Mouse (Mus musculus): Measurements from ENCODE around the gene Maf.

DNA sequence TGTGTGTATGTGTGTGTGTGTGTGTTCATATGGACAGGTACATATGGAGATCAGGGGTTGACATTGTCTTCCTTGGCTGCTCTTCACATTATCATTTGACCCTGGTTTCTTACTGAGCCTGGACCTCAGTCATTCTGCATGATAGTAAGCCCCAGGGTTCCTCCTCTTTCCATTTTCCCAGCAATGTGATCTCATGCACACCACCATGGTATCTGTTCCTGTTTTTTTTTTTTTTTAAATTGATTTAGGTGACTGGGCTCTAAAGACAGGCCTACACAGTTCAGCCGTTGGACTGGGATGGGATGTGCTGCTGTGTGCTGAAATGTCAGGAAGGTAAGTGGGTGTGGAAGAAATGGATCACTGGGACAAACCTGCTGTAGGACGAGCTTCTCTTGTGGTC is 35.8 kb upstream of the Maf start:
- no peak for TF ChIP-seq CTCF (IDR thresholded peaks at IDR 0.05; ENCODE audit: low read depth)
- TF ChIP-seq EP300 (IDR thresholded peaks at IDR 0.05; ENCODE audit: low read depth): no peak

All from liver, embryonic 14.5 days (tissue).